Mouse (Mus musculus): Measurements from ENCODE around the gene Cntn6.

Cntn6 gene

DNA sequence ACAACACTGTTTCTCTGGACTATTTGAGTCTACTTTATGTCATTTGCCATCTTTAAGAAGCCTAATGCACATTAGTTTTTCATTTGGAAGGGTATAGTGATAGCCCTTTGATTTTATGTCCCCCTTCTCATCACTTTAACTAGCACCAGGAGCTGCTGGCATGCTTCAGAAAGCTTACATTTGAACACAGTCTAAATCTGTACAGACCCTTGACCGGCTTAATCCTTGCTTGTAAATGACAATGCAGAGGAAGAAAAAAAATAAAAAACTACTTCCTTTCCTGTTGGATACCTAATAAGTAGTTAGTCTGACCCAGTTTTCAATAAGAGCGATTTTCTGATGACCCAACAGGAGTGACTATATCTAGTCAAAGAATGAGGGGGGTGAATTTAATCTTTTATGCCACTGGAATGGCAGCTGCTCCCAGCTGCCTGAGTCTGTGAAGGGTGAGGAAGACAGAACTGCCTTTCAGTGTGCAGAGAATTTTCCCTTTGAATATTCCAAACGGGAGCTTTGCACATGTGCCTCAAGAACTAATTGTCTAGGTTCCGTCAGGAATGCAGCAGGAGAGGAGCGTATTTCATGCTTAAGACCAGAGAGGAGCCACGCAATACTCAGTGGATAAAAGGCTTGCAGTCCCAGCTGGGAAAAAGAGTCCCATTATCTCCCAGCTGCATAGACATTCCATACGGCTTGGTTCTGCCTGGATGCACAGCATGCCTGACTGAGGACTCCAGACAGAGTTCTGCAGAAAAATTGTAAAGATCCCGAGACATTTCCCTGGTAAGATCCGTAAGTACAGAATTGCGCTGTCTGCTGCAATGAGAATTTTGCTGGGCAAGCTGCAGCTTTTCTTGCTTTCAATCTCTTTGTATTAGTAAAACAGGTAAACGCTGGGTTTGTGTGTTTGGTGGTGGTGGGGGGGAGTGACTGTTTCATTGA, at the start of gene Cntn6:
Gene Cntn6 (plus strand): TSS at position 301 of the 942 bp plus-strand sequence.
- no peak for DNase-seq

GRCm38 (mm10) chr6:104443731-104444130, 48.9 kb upstream of the Cntn6 start:
- DNase-seq = no peak

- no peak for DNase-seq
Measured at GRCm38 (mm10) chr6:104470706-104471105, 21.9 kb upstream of the Cntn6 start.

DNA sequence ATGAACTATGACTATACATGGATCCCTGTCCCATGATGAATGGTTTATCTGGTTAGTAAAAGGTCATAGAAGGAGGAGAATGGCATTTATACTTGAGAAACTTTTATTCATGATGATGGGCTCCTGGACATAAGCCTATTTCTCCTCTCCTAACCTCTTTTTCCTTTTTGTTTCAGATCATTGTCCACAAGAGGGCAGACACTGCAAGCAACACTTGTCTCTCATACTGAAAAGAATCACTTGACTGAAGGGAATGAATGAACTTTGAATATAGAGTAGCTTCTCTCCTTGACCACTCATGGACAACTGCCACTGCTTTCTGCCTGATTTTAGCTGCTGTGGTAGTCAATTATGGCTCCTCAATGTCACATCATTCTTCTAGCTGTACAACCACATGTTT, 13.3 kb upstream of the Cntn6 start:
- DNase-seq = no peak

DNA sequence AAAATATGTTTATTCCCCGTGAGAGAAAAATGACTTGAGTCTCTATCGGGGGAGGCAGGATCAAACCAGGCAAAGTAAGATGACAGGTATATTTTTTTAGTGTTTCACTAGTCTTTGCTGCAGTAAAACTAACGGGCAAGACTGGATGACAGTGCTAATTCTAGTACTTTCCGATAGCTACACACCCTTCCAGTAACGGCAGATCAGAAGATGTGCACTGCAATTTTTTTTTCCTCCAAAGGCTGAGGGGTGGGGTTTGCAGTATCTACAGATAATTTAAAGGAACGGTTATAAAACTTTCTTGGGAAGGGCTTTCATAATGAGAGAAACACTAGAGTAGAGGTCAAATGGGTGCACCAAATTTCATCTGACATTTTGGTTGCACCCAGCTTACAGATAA, 869 bp downstream of the Cntn6 start:
- DNase-seq = no peak

GRCm38 (mm10) chr6:104495801-104496200, 3.2 kb downstream of the Cntn6 start:
- DNase-seq = no peak

DNA sequence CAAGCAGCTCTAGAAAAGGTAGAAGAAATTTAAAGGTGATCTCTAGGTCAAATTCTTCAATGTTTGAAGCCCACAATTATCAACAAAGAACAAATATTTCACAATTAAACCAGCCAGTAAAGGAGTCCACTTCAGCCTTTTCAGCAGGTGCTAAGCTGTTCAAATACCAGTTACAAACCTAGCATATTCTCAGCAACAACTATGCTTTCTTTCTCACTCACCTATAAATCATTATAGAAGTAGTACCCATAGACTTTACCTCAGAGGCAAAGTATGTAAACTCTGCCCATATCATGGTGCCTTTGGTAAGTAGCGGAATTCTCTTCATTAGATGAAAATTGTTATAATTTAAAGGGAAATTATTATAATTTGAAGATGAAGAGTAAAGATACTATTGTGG, 71.4 kb downstream of the Cntn6 start:
- DNase-seq = no peak

- DNase-seq = no peak
Measured at GRCm38 (mm10) chr6:104569564-104569963, 77.0 kb downstream of the Cntn6 start.

GRCm38 (mm10) chr6:104588028-104588427, 95.4 kb downstream of the Cntn6 start:
- DNase-seq = no peak

DNA sequence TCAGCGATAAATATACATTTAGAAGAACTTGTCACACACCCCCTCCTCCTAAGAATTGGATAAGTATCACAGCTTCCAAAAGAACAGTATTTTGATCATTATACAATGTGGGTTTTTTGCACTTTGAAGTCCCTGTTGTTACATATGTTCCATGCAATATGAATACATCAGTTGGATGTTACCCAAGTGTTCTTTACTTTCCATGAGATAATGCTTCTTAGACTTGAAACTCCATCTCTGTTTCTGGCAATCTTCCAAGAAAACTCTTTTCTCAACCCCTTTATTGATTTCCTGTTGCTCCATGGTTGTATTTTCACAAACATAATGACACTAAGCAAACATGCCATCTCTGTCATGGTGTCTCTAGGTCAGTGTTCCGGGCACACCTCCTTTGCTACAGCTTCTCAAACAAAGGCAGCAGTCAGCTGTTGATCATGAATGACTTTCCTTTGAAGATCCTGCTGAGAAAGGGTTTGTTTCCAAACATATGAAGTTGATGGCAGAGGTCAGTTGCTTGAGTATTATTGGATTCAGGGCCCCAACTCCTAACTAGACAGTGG, 108.3 kb downstream of the Cntn6 start:
- DNase-seq = no peak

DNA sequence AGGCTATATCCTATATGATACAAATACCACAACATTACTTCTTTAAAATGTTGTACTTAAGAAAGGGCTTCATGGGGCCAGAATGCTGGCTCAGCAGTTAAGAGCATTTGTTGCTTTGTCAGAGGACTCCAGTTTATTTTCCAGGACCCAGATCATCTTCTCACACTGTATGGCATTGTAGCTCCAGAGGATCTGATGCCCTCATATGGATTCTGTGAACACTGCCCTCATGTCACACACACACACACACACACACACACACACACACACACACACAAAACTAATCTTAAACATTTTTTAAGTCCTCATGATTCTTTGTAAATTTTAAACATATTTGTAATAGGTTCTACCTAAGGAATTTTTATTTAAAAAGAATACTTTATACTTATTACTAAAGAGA, 110.3 kb downstream of the Cntn6 start:
- DNase-seq = no peak

DNA sequence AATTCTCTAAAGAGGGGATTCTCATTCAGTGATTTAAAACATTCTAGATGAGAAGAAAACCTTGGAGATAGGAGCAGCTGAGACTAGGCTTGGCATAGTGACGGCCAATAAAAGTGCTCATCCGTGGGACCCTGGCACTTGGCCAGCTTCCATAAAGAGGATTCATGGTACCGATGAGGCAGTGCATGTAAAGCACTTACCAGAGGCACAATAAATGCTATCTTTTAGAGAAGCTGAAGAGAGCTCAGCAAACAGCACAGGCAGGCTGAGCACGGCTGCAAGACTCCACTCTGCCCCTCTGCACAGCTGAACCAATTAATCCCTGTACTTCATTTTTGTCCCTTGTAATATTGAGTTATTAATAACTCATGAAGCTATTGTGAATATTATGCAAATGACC, 110.8 kb downstream of the Cntn6 start:
- no peak for DNase-seq

DNA sequence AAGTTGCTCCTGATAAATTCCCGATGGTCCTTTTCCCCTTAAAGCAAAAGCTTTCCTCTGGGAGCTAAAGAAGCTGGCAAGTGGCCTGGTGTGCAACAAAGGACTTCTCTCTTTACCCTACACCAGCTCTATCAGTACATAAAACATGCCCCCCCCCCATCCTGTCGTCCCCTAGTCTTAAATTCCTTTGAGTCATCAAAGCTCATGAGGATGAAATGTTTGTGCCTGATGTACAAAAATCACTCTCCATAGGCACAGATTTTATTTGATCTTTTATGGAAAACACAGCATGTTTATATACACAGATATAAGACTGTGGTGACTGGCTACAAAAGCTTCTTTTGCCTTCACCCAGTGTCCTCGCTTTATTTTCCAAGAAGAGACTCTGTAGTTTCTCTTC, 112.6 kb downstream of the Cntn6 start:
- DNase-seq = no peak

GRCm38 (mm10) chr6:104653518-104653917, 160.9 kb downstream of the Cntn6 start:
- DNase-seq = no peak

GRCm38 (mm10) chr6:104668701-104669100, 176.1 kb downstream of the Cntn6 start:
- DNase-seq = no peak

DNA sequence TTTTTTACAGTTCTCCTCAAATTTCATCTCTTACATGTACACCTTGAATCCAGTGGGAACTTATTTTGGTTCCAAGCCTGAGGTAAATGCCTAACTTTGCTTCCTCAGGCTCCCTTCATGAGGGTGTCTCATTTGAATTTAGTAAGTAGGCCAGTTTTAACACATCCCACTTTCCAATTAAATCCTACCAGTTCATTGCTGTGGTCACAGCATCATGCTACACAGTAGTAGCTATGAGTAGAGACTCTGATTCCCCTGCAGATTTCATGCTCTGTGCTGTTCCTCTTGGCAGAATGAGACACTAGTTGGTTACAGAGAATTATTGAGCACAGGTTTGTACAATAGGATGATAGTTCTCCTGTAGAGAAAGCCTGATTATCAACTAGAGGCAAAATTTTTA, 181.7 kb downstream of the Cntn6 start:
- DNase-seq = no peak

GRCm38 (mm10) chr6:104679809-104680495, 187.4 kb downstream of the Cntn6 start:
- DNase-seq = no peak

- no peak for DNase-seq
Measured at GRCm38 (mm10) chr6:104687980-104688379, 195.4 kb downstream of the Cntn6 start.

- no peak for DNase-seq
Measured at GRCm38 (mm10) chr6:104688439-104689125, 196.0 kb downstream of the Cntn6 start.

DNA sequence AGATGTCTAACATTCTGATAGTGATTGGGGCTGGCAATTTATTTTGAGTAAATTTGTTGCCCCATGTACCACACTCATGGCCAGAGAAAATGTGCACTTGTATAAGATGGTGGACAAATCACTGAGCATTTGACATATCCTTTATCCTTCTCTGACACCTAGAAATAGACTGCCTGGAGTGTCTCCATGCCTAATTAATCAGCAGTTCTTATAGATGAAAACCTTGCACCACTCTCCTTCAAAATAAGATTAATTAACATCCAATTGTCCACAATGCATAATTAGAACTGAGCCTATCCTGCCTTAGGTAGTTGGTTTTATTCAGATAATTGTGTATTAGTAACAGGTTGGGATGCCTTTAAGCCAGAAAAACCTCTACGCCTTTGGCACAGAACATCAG, 236.0 kb downstream of the Cntn6 start:
- no peak for DNase-seq

DNA sequence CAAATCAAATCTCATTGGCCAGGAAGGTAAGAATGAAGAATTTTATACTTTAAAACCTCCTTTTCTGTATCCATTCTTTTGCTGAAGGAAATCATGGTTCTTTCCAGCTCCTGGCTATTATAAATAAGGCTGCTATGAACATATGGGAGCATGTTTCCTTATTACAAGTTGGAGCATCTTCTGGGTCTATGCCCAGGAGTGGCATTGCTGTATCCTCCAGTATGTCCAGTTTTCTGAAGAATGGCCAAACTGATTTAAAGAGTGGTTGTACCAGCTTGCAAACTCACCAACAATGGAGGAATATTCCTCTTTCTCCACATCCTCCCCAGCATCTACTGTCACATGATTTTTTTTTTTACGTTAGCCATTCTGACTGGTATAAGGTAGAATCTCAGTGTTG, 241.7 kb downstream of the Cntn6 start:
- no peak for DNase-seq

DNA sequence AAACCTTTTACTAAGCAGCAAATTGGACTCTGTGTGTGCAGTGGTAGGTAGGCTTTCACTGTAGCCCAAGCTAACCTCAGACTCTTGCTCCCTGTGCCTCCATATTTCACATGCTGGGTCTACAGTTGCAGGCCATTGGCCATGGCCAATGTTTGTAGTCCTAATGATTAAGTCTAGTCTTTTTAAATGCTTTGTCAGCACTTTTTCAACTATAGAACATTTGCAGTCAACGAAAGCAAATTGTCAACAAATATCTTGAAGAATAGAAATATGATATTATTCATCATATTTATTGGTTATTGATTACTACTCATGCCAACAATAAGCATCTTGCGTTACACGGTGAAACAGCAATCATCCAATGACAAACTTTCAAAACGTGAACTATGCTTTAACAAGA, 246.4 kb downstream of the Cntn6 start:
- DNase-seq = no peak

- no peak for DNase-seq
Measured at GRCm38 (mm10) chr6:104758125-104758524, 265.5 kb downstream of the Cntn6 start.
